Mouse (Mus musculus): Measurements from ENCODE around the gene Tada1. TPM values are rescaled to one million over a fixed set of nuclear protein-coding genes. Genes with fewer than 3 reads are reported as not detected.

Tada1 gene
- total RNA-seq, 1 experiment from 2014 or later: 23.5 TPM

Other genes with a start within 250 kb of the Tada1 start
- gene Gpa33, start 248.9 kb upstream of the Tada1 start, total RNA-seq (2021): 0.30 TPM in 1 of 2 replicates, not detected in the other
- not detected in 2 replicates for gene Mael, start 140.3 kb upstream of the Tada1 start, total RNA-seq (2021)
- gene Ildr2, start 125.0 kb upstream of the Tada1 start, total RNA-seq (2021): 3.2 and 4.6 TPM in 2 replicates
- 34.4 and 37.4 TPM in 2 replicates for gene Pogk, start 30.8 kb downstream of the Tada1 start, total RNA-seq (2021)
- gene Gm4846, start 118.5 kb downstream of the Tada1 start, total RNA-seq (2021): not detected in 2 replicates